Mouse (Mus musculus) heart, embryonic 12.5 days (tissue): ENCODE measurements around the gene Atg101. TPM values are rescaled to one million over a fixed set of nuclear protein-coding genes. Genes with fewer than 3 reads are reported as not detected.

Experiments used
- ATAC-seq: fragments of 200-750 bp; cut with Nextera tagmentation; 2 replicates; pipeline ENCODE4 v1.8.0; 2017; ENCODE audit warnings: moderate TSS enrichment, moderate library complexity; ENCODE audit not compliant: insufficient number of reproducible peaks, low FRiP score
- H3K27ac ChIP-seq: fragments of 300-500 bp; sonication (generic); 2 replicates; pipeline ENCODE4 v1.5.1; 2016; ENCODE audit warnings: mild to moderate bottlenecking, moderate library complexity; ENCODE audit not compliant: poor library complexity, severe bottlenecking
- H3K27me3 ChIP-seq: fragments of 300-500 bp; sonication (generic); replicated peaks from 2 replicates; pipeline ENCODE4 v1.6.1; 2016; ENCODE audit warnings: mild to moderate bottlenecking, moderate library complexity
- H3K36me3 ChIP-seq: fragments of 300-500 bp; sonication (generic); 2 replicates; pipeline ENCODE4 v1.6.1; 2016; ENCODE audit warnings: mild to moderate bottlenecking, moderate library complexity
- H3K4me1 ChIP-seq: fragments of 300-500 bp; sonication (generic); replicated peaks from 2 replicates; pipeline ENCODE4 v1.6.1; 2016; ENCODE audit warnings: mild to moderate bottlenecking
- H3K4me2 ChIP-seq: fragments of 300-500 bp; sonication (generic); 2 replicates; pipeline ENCODE4 v1.6.1; 2016; ENCODE audit warnings: mild to moderate bottlenecking, moderate library complexity
- H3K4me3 ChIP-seq: fragments of 300-500 bp; sonication (generic); 2 replicates; pipeline ENCODE4 v1.5.1; 2016; ENCODE audit warnings: mild to moderate bottlenecking
- H3K9ac ChIP-seq: fragments of 300-500 bp; sonication (generic); 2 replicates; pipeline ENCODE4 v1.6.1; 2016; ENCODE audit warnings: mild to moderate bottlenecking, moderate library complexity
- H3K9me3 ChIP-seq: fragments of 300-500 bp; sonication (generic); replicated peaks from 2 replicates; pipeline ENCODE4 v1.6.1; 2016; ENCODE audit warnings: mild to moderate bottlenecking, moderate library complexity
- WGBS: fragments of 180-500 bp; shearing (Covaris S2); methylation state at CpG from one replicate; pipeline ENCODE4 v1.1.7; 2016; 5-methylcytosine and 5-hydroxymethylcytosine counted together
- polyA plus RNA-seq: library from polyadenylated mRNA; unstranded; fragments of >200 nt; fragmentation: Nextera tagmentation; extraction: Ambion mirVana; gene quantifications from 2 replicates; pipeline ENCODE4 v1.2.1, GENCODE M21; 2016

Atg101 gene
- polyA plus RNA-seq = 46.6 and 49.7 TPM in 2 replicates

- peak within 1 kb of the TSS; percentile 89 for H3K9ac ChIP-seq
- peak within 1 kb of the TSS; percentile 80 for H3K4me3 ChIP-seq
- peaks cover 30% of the 10 kb centered on the region for H3K36me3 ChIP-seq
- H3K9me3 ChIP-seq = no peaks in the 10 kb centered on the region
- peak; percentile 90 for ATAC-seq
- no peaks in the 10 kb centered on the region for H3K27me3 ChIP-seq
- peaks cover 22% of the 10 kb centered on the region for H3K4me1 ChIP-seq
- WGBS = under 1% methylated on average over 61 of the region's 61 CpGs
- H3K4me2 ChIP-seq = peak within 1 kb of the TSS; percentile 84
- H3K27ac ChIP-seq = peak within 1 kb of the TSS; percentile 40
Observed at GRCm38 (mm10) chr15:101283911-101284750, at the start of gene Atg101. Gene Atg101 (plus strand): TSS chr15:101284272.

- no peak for ATAC-seq
- 65% methylated on average over 10 of the region's 10 CpGs for WGBS
- H3K4me1 ChIP-seq = peaks cover 38% of the 10 kb centered on the region
- no peak overlapping the region for H3K4me2 ChIP-seq
- peaks cover 11% of the 10 kb centered on the region; the same call in 1 of the 2 replicates for H3K27me3 ChIP-seq
- H3K4me3 ChIP-seq = no peak overlapping the region
- H3K36me3 ChIP-seq = peaks cover 32% of the 10 kb centered on the region
- no peak overlapping the region for H3K27ac ChIP-seq
- no peaks in the 10 kb centered on the region for H3K9me3 ChIP-seq
- no peak overlapping the region for H3K9ac ChIP-seq
Observed at GRCm38 (mm10) chr15:101234611-101235341, 49.3 kb upstream of the Atg101 start.

DNA sequence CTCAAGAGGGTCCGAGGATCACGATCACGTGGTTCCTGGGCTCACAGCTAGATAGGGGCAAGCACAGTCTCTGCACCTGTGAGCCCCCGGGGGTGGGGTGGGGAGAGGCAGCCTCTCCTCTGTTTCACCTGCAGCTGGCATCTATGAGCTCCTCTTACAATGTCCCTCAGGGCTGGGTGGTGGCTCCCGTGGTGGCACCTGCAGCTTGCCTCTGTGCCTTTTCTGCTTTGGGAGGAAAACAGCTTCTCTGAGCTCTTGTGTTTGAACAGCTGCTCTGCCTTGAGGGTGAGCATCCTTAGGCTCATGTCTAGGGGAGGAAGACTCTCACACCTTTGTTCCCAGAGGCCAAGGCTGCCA, 48.8 kb upstream of the Atg101 start:
- Histone ChIP-seq H3K9me3 (no peaks in the 10 kb centered on the region), H3K36me3 (peaks cover 27% of the 10 kb centered on the region), H3K4me1 (peaks cover 38% of the 10 kb centered on the region), H3K9ac (no peak overlapping the region), H3K27ac (no peak overlapping the region), H3K4me3 (no peak overlapping the region), H3K27me3 (peaks cover 11% of the 10 kb centered on the region; the same call in 1 of the 2 replicates), H3K4me2 (no peak overlapping the region)
- ATAC-seq = no peak
- WGBS = 53% methylated on average over 5 of the region's 5 CpGs

- 31% methylated on average over 12 of the region's 12 CpGs for WGBS
- Histone ChIP-seq H3K36me3 (peaks cover 22% of the 10 kb centered on the region), H3K27me3 (peaks cover 11% of the 10 kb centered on the region; the same call in 1 of the 2 replicates), H3K27ac (no peak overlapping the region), H3K4me2 (no peak overlapping the region), H3K4me3 (no peak overlapping the region), H3K9me3 (no peaks in the 10 kb centered on the region), H3K4me1 (peaks cover 39% of the 10 kb centered on the region), H3K9ac (no peak overlapping the region)
- ATAC-seq = no peak
Observed at GRCm38 (mm10) chr15:101235728-101236327, 48.2 kb upstream of the Atg101 start.

DNA sequence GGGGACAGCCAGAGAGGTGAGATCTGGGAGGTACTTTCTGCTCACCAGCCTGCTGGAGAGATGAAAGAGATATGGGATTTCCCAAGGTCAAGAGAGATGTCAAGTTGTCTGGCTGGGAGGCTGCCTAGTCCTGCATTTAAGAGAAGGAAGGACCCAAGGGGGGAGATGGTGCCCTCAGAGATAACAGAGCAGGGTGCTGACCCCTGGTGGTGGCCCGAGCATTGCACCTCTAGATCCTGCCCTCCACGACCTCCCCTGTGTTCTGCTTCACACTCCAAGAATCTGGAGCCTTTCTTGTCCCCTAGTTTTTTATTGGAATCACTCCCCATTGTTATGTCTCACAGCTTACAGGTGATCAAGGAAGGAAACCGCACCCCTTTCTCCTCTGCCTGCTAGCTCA, 47.2 kb upstream of the Atg101 start:
- 10% methylated on average over 3 of the region's 3 CpGs for WGBS
- no peak overlapping the region for H3K4me2 ChIP-seq
- peaks cover 42% of the 10 kb centered on the region for H3K4me1 ChIP-seq
- H3K36me3 ChIP-seq = peaks cover 12% of the 10 kb centered on the region
- no peaks in the 10 kb centered on the region for H3K9me3 ChIP-seq
- H3K4me3 ChIP-seq = no peak overlapping the region
- H3K27me3 ChIP-seq = 0 out of 2 replicates have a peak, but pooled peaks cover 5% of the 10 kb centered on the region
- no peak for ATAC-seq
- no peak overlapping the region for H3K9ac ChIP-seq
- no peak overlapping the region for H3K27ac ChIP-seq

- H3K36me3 ChIP-seq = no peaks in the 10 kb centered on the region
- WGBS = 4% methylated on average over 28 of the region's 28 CpGs
- no peak overlapping the region for H3K27ac ChIP-seq
- peak overlapping the region; percentile 89 for H3K4me2 ChIP-seq
- no peak for ATAC-seq
- no peaks in the 10 kb centered on the region for H3K9me3 ChIP-seq
- no peaks in the 10 kb centered on the region for H3K27me3 ChIP-seq
- peak overlapping the region; percentile 69 for H3K9ac ChIP-seq
- H3K4me1 ChIP-seq = peaks cover 42% of the 10 kb centered on the region
- peak overlapping the region; percentile 43 for H3K4me3 ChIP-seq
Observed at GRCm38 (mm10) chr15:101238885-101239511, 45.1 kb upstream of the Atg101 start.

GRCm38 (mm10) chr15:101239821-101240220, 44.3 kb upstream of the Atg101 start:
- Histone ChIP-seq H3K36me3 (no peaks in the 10 kb centered on the region), H3K9ac (no peak overlapping the region), H3K27me3 (no peaks in the 10 kb centered on the region), H3K9me3 (no peaks in the 10 kb centered on the region), H3K4me2 (no peak overlapping the region), H3K4me3 (no peak overlapping the region), H3K27ac (no peak overlapping the region), H3K4me1 (peaks cover 42% of the 10 kb centered on the region)
- 65% methylated on average over 8 of the region's 8 CpGs for WGBS
- ATAC-seq = no peak

- Histone ChIP-seq H3K36me3 (no peaks in the 10 kb centered on the region), H3K9ac (peak overlapping the region; percentile 67), H3K4me3 (peak overlapping the region; percentile 32), H3K27me3 (no peaks in the 10 kb centered on the region), H3K4me1 (peaks cover 35% of the 10 kb centered on the region), H3K4me2 (peak overlapping the region; percentile 70), H3K27ac (peak overlapping the region; percentile 99), H3K9me3 (no peaks in the 10 kb centered on the region)
- 5% methylated on average over 10 of the region's 10 CpGs for WGBS
- peak; percentile 68 for ATAC-seq
Observed at GRCm38 (mm10) chr15:101240799-101241204, 43.3 kb upstream of the Atg101 start.

- H3K4me1 ChIP-seq = peaks cover 32% of the 10 kb centered on the region
- no peaks in the 10 kb centered on the region for H3K9me3 ChIP-seq
- no peaks in the 10 kb centered on the region for H3K36me3 ChIP-seq
- peak overlapping the region; percentile 99 for H3K27ac ChIP-seq
- peak overlapping the region; percentile 70 for H3K4me2 ChIP-seq
- no peaks in the 10 kb centered on the region for H3K27me3 ChIP-seq
- H3K9ac ChIP-seq = peak overlapping the region; percentile 67
- peak overlapping the region; percentile 32 for H3K4me3 ChIP-seq
- ATAC-seq = peak; percentile 23; the same call in 1 of the 2 replicates
- WGBS = 23% methylated on average over 9 of the region's 9 CpGs
Observed at GRCm38 (mm10) chr15:101241236-101241635, 42.8 kb upstream of the Atg101 start.

DNA sequence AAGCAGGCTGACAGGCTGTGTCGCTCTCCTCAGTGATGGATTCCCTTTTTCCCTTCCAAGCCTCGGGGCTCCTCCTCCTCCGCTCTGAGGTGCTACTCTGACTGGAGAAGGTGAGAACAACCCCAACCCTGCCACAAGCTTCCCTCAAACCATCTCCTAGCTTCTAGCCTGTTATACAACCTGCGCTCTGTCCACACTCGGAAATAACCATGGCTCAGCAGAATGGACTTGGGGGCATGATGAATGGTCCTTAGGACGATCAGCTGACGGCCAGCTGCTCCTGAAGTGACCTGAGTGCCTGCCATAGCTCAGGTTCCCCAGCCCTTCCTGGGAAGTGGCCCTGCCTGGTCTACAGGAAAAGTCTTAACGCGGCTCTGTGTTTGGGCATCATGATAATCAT, 42.2 kb upstream of the Atg101 start:
- H3K4me2 ChIP-seq = peak overlapping the region; percentile 70
- no peak overlapping the region for H3K4me3 ChIP-seq
- no peak for ATAC-seq
- H3K27me3 ChIP-seq = no peaks in the 10 kb centered on the region
- 49% methylated on average over 9 of the region's 9 CpGs for WGBS
- no peaks in the 10 kb centered on the region for H3K36me3 ChIP-seq
- H3K9ac ChIP-seq = peak overlapping the region; percentile 67
- H3K27ac ChIP-seq = peak overlapping the region; percentile 99
- H3K4me1 ChIP-seq = peaks cover 35% of the 10 kb centered on the region
- H3K9me3 ChIP-seq = no peaks in the 10 kb centered on the region
